Mouse (Mus musculus) embryo, embryonic 10.5 days (tissue): ENCODE measurements at regions not wholly inside any gene's neighbourhood (a gene's known extent, or its start where the extent isn't known, plus 50 kb on each side); places are given as distances from the start of the nearest gene placed in this dataset.
A peak's percentile ranks its signal among the peaks of the same experiment; 100 is the strongest.

Experiments used
- DNase-seq: peaks from one replicate; pipeline ENCODE4 v3.0.0-alpha.2; 2015; ENCODE audit warnings: low spot score

- no peak for DNase-seq
Observed at GRCm38 (mm10) chr9:67610696-67611095, 51.2 kb upstream of the Tln2 start.

- DNase-seq, result no peak
Observed at GRCm38 (mm10) chr9:67611676-67612075, 52.2 kb upstream of the Tln2 start.

GRCm38 (mm10) chr9:67612101-67612500 is 52.6 kb upstream of the Tln2 start:
- no peak for DNase-seq

GRCm38 (mm10) chr9:67614068-67614727 is 54.7 kb upstream of the Tln2 start:
- DNase-seq, result no peak

- no peak for DNase-seq
Observed at GRCm38 (mm10) chr9:67616207-67616606, 56.7 kb upstream of the Tln2 start.

GRCm38 (mm10) chr9:67617341-67618217 is 58.1 kb upstream of the Tln2 start:
- peak; percentile 84 for DNase-seq

GRCm38 (mm10) chr9:67620945-67621344 is 61.4 kb upstream of the Tln2 start:
- DNase-seq, result peak; percentile 38

GRCm38 (mm10) chr9:67627196-67627595 is 67.7 kb upstream of the Tln2 start:
- DNase-seq, result no peak

GRCm38 (mm10) chr9:67629624-67630023 is 70.1 kb upstream of the Tln2 start:
- DNase-seq, result no peak

GRCm38 (mm10) chr9:67630173-67630572 is 70.7 kb upstream of the Tln2 start:
- no peak for DNase-seq

GRCm38 (mm10) chr9:67631741-67632243 is 72.3 kb upstream of the Tln2 start:
- DNase-seq, result peak; percentile 54

- DNase-seq, result peak; percentile 45
Observed at GRCm38 (mm10) chr9:67632521-67633025, 73.1 kb upstream of the Tln2 start.

- DNase-seq, result peak; percentile 66
Observed at GRCm38 (mm10) chr9:67633026-67633741, 73.7 kb upstream of the Tln2 start.

- peak; percentile 80 for DNase-seq
Observed at GRCm38 (mm10) chr9:67633761-67634441, 74.4 kb upstream of the Tln2 start.

GRCm38 (mm10) chr9:67646820-67647219 is 87.3 kb upstream of the Tln2 start:
- no peak for DNase-seq

GRCm38 (mm10) chr9:67664773-67665172 is 94.5 kb upstream of the C2cd4b start:
- DNase-seq, result no peak

GRCm38 (mm10) chr9:67670261-67671020 is 88.8 kb upstream of the C2cd4b start:
- DNase-seq, result no peak

GRCm38 (mm10) chr9:67676906-67677305 is 82.3 kb upstream of the C2cd4b start:
- DNase-seq, result no peak

GRCm38 (mm10) chr9:67683367-67683766 is 75.9 kb upstream of the C2cd4b start:
- peak; percentile 92 for DNase-seq

- DNase-seq, result no peak
Observed at GRCm38 (mm10) chr9:67692396-67692795, 66.8 kb upstream of the C2cd4b start.

- peak; percentile 62 for DNase-seq
Observed at GRCm38 (mm10) chr9:67693716-67694115, 65.5 kb upstream of the C2cd4b start.
